In genomic region chr16:36476866-36477265, GRCm38 (mm10) we compare ENCODE assay signal across 14 mouse cellular contexts. TPM values are rescaled to one million over a fixed set of nuclear protein-coding genes. Genes with fewer than 3 reads are reported as not detected.
DNase-seq lines count a peak whose midpoint lies in the region; ATAC-seq and TF ChIP-seq lines count a peak whose summit lies in the region.
"Had no signal": no experiment of that assay in that cellular context is flagged by ENCODE, and none has a peak within 500 bp of the region (broad histone marks: within the 10 kb centered on the region; RNA-seq: fewer than 3 reads in every experiment).

No protein-coding gene starts in this region.

- no peaks in the 10 kb centered on the region for H3K36me3 ChIP-seq in megakaryocyte, embryonic 14.5 days (replicated peaks; ENCODE audit: low read length)
- no peaks in the 10 kb centered on the region for H3K36me3 ChIP-seq in stomach, postnatal 0 days (ENCODE audit: control insufficient read depth, insufficient read depth, low read length)
- H3K36me3 ChIP-seq: embryonic facial prominence, embryonic 10.5 days; heart, embryonic 15.5 days; liver, embryonic 15.5 days; neural tube, embryonic 13.5 days had no signal

- WGBS in stomach, postnatal 0 days, result 70% methylated on average over 9 of the region's 9 CpGs

- no peak for TF ChIP-seq CTCF in stomach, postnatal 0 days (IDR thresholded peaks at IDR 0.05; ENCODE audit: low read depth)

- no peak for TF ChIP-seq EP300 in stomach, postnatal 0 days (optimal IDR thresholded peaks at IDR 0.05)

- no peak overlapping the region for H3K9ac ChIP-seq in stomach, postnatal 0 days (ENCODE audit: low read length)
- H3K9ac ChIP-seq: heart, embryonic 15.5 days; liver, embryonic 15.5 days; neural tube, embryonic 13.5 days had no signal

- peak overlapping the region; percentile 64 for H3K4me3 ChIP-seq in megakaryocyte, embryonic 14.5 days (replicated peaks)
- H3K4me3 ChIP-seq in stomach, postnatal 0 days (ENCODE audit: low read depth, low read length), result no peak overlapping the region
- H3K4me3 ChIP-seq: embryonic facial prominence, embryonic 10.5 days; heart, embryonic 15.5 days; liver, embryonic 15.5 days; neural tube, embryonic 13.5 days had no signal

- no peak overlapping the region for H3K27ac ChIP-seq in stomach, postnatal 0 days (replicated peaks)
- H3K27ac ChIP-seq: embryonic facial prominence, embryonic 10.5 days; heart, embryonic 15.5 days; liver, embryonic 15.5 days; neural tube, embryonic 13.5 days had no signal

- peak; percentile 99 for ATAC-seq in common myeloid progenitor, adult 5-6 weeks (replicated peaks; ENCODE audit: low read depth, poor library complexity, severe bottlenecking)
- ATAC-seq in stomach, postnatal 0 days (ENCODE audit: low FRiP score, low TSS enrichment), result no peak
- ATAC-seq: forebrain, embryonic 16.5 days had no signal

- H3K4me1 ChIP-seq in megakaryocyte, embryonic 14.5 days, result peaks cover 12% of the 10 kb centered on the region
- H3K4me1 ChIP-seq in stomach, postnatal 0 days (replicated peaks; ENCODE audit: control insufficient read depth, insufficient read depth), result no peaks in the 10 kb centered on the region
- H3K4me1 ChIP-seq: embryonic facial prominence, embryonic 10.5 days; heart, embryonic 15.5 days; liver, embryonic 15.5 days; neural tube, embryonic 13.5 days had no signal

- H3K27me3 ChIP-seq in megakaryocyte, embryonic 14.5 days (replicated peaks), result peaks cover 5% of the 10 kb centered on the region
- H3K27me3 ChIP-seq in stomach, postnatal 0 days (ENCODE audit: control insufficient read depth, insufficient read depth, low read length), result no peaks in the 10 kb centered on the region
- H3K27me3 ChIP-seq: heart, embryonic 15.5 days; liver, embryonic 15.5 days; neural tube, embryonic 13.5 days had no signal

- H3K9me3 ChIP-seq in megakaryocyte, embryonic 14.5 days, result peaks cover 11% of the 10 kb centered on the region; the same call in 1 of the 2 replicates
- H3K9me3 ChIP-seq in stomach, postnatal 0 days (ENCODE audit: control insufficient read depth, low read length), result no peaks in the 10 kb centered on the region
- H3K9me3 ChIP-seq: embryonic facial prominence, embryonic 10.5 days; heart, embryonic 15.5 days; liver, embryonic 15.5 days; neural tube, embryonic 13.5 days had no signal

- no peak overlapping the region for H3K4me2 ChIP-seq in stomach, postnatal 0 days (replicated peaks; ENCODE audit: low read depth)
- H3K4me2 ChIP-seq: heart, embryonic 15.5 days; liver, embryonic 15.5 days; neural tube, embryonic 13.5 days had no signal

- DNase-seq in spleen, adult 12 weeks (ENCODE audit: low spot score), result peak; percentile 23
- DNase-seq in spleen, postnatal 4 days (ENCODE audit: low spot score in 2 of 2), result no peak
- DNase-seq in stomach, postnatal 0 days (ENCODE audit: low spot score), result no peak
- no peak for DNase-seq in right cerebral cortex, postnatal 14 days
- DNase-seq in left cerebral cortex, adult 11 months (ENCODE audit: low spot score), result no peak
- DNase-seq: kidney, adult 11 months had no signal

RNA-seq across cellular contexts. Expression of gene Stfa3, which starts 21.7 kb away (rescaled TPM):
- not detected in 2 replicates for total RNA-seq in common myeloid progenitor, adult 5-6 weeks (2017)
- not detected in 2 replicates for polyA plus RNA-seq in megakaryocyte, embryonic 14.5 days (2012; ENCODE audit: insufficient read depth, low replicate concordance)
- 22.8 and 24.8 TPM in 2 replicates for polyA plus RNA-seq in stomach, postnatal 0 days (2015; fragmentation: Nextera tagmentation; extraction: Ambion mirVana)
- total RNA-seq: layer of hippocampus, postnatal 14 days had no signal
- polyA plus RNA-seq: embryonic facial prominence, embryonic 10.5 days; forebrain, embryonic 16.5 days had no signal

Comparison
In these comparisons a context has a peak if more than half of its experiments do, and no peak if none do; other contexts are left out.
1. RNA of gene Stfa3, which starts 21.7 kb away (polyA plus RNA-seq): 22.8 to 24.8 TPM in stomach, postnatal 0 days; not detected in megakaryocyte, embryonic 14.5 days; every median in the first group is over 10 times any median in the second.